Mouse (Mus musculus) liver, postnatal 0 days (tissue): ENCODE measurements around the gene Dlx1. TPM values are rescaled to one million over a fixed set of nuclear protein-coding genes. Genes with fewer than 3 reads are reported as not detected.

Experiments used
- ATAC-seq: fragments of 200-750 bp; cut with Nextera tagmentation; 2 replicates; pipeline ENCODE4 v1.8.0; 2017; ENCODE audit warnings: mild to moderate bottlenecking, moderate library complexity
- DNase-seq: peaks from one replicate; pipeline ENCODE4 v3.0.0-alpha.2; 2016
- H3K27ac ChIP-seq: fragments of 300-500 bp; sonication (generic); 2 replicates; pipeline ENCODE4 v1.5.1; 2014; ENCODE audit warnings: antibody characterized with exemption, moderate library complexity, mild to moderate bottlenecking, low read depth
- H3K27me3 ChIP-seq: fragments of 300-500 bp; sonication (generic); 2 replicates; pipeline ENCODE4 v1.6.1; 2014; ENCODE audit warnings: low read length, control low read depth, mixed read lengths; ENCODE audit not compliant: insufficient read depth
- H3K36me3 ChIP-seq: fragments of 300-500 bp; sonication (generic); replicated peaks from 2 replicates; pipeline ENCODE4 v1.6.1; 2014; ENCODE audit warnings: mild to moderate bottlenecking, control low read depth, low read length, moderate library complexity, mixed read lengths; ENCODE audit not compliant: insufficient read depth
- H3K4me1 ChIP-seq: fragments of 300-500 bp; sonication (generic); 2 replicates; pipeline ENCODE4 v1.6.1; 2014; ENCODE audit warnings: antibody characterized with exemption, mild to moderate bottlenecking, control low read depth; ENCODE audit not compliant: insufficient read depth
- H3K4me2 ChIP-seq: fragments of 300-500 bp; sonication (generic); 2 replicates; pipeline ENCODE4 v1.6.1; 2014; ENCODE audit warnings: low read depth, mild to moderate bottlenecking, low read length, moderate library complexity, mixed read lengths
- H3K4me3 ChIP-seq: fragments of 300-500 bp; sonication (generic); 2 replicates; pipeline ENCODE4 v1.5.1; 2014; ENCODE audit warnings: low read depth, low read length
- H3K9ac ChIP-seq: fragments of 300-500 bp; sonication (generic); replicated peaks from 2 replicates; pipeline ENCODE4 v1.6.1; 2014; ENCODE audit warnings: mild to moderate bottlenecking, moderate library complexity
- H3K9me3 ChIP-seq: fragments of 300-500 bp; sonication (generic); 2 replicates; pipeline ENCODE4 v1.6.1; 2016; ENCODE audit warnings: mild to moderate bottlenecking, control low read depth, low read length, mixed read lengths
- CTCF ChIP-seq: sonication (generic); IDR thresholded peaks from 2 replicates; pipeline ENCODE4 v1.5.1; 2016; ENCODE audit warnings: antibody characterized with exemption, low read depth
- EP300 ChIP-seq: IDR thresholded peaks from 2 replicates; pipeline ENCODE4 v1.6.1; 2016; ENCODE audit warnings: antibody characterized with exemption, low read depth, mild to moderate bottlenecking
- WGBS: fragments of 180-500 bp; shearing (Covaris S2); extraction: QIAGEN DNeasy Blood & Tissue Kit; methylation state at CpG from one replicate; pipeline ENCODE4 v1.1.7; 2014; ENCODE audit not compliant: insufficient replicate concordance; 5-methylcytosine and 5-hydroxymethylcytosine counted together
- polyA plus RNA-seq: library from polyadenylated mRNA; unstranded; fragments of >200 nt; fragmentation: Nextera tagmentation; extraction: Ambion mirVana; gene quantifications from 2 replicates; pipeline ENCODE4 v1.2.1, GENCODE M21; 2015

Gene Dlx1
- polyA plus RNA-seq, 1 experiment from 2014 or later: 0.09 TPM

DNA sequence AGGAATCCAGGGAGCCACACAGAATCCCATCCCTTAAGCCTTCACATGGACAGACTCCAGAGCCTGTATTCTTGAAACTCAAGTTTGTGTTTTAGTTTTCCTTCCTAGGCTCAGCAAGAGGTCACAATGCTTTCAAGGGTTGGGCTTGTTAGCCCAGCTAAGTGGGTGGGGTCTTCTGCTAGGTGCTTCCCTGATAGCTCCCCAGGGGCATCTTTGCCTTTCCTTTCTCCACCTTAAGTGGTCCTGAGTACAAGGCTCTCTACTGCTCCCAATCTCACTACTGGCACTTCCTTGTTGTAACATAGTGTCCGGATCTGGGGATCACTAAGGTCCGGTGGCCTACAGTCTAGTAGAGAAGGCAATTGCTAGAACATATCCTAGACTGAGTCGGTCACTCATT lies 22.4 kb downstream of the Dlx1 start:
- H3K4me2 ChIP-seq: no peak overlapping the region
- no peak overlapping the region for H3K4me3 ChIP-seq
- peaks cover 15% of the 10 kb centered on the region for H3K4me1 ChIP-seq
- 26% methylated on average over 3 of the region's 3 CpGs for WGBS
- TF ChIP-seq CTCF: no peak
- no peak for TF ChIP-seq EP300
- peaks cover 81% of the 10 kb centered on the region for H3K27me3 ChIP-seq
- no peaks in the 10 kb centered on the region for H3K9me3 ChIP-seq
- H3K36me3 ChIP-seq: no peaks in the 10 kb centered on the region
- no peak overlapping the region for H3K9ac ChIP-seq
- DNase-seq (no peak), ATAC-seq (no peak)
- H3K27ac ChIP-seq: no peak overlapping the region

DNA sequence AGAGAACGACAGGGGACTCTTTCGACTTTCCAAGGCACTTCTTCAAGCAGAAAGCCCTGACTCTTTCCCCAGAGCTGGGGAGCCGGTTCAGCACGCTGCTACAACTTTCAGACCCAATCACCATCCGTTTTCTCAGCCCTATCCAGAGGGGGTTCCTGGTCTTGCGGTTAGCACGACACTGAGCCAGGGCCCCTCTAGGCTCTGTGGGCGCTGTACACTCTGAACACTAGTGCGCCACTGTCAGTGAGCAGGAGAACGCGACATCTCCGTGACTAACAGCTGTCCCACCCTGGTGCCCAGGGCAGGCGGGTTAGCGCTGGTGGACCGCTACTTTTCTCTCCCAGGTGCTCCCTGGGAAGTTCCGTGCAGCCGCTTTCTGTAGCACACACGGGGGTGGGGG lies 23.8 kb downstream of the Dlx1 start:
- 2% methylated on average over 18 of the region's 18 CpGs for WGBS
- no peak overlapping the region for H3K27ac ChIP-seq
- no peaks in the 10 kb centered on the region for H3K9me3 ChIP-seq
- peaks cover 67% of the 10 kb centered on the region for H3K27me3 ChIP-seq
- no peak overlapping the region for H3K9ac ChIP-seq
- TF ChIP-seq CTCF: no peak
- no peak for TF ChIP-seq EP300
- DNase-seq: no peak
- H3K4me1 ChIP-seq: peaks cover 3% of the 10 kb centered on the region
- H3K4me3 ChIP-seq: no peak overlapping the region
- H3K36me3 ChIP-seq: no peaks in the 10 kb centered on the region
- no peak for ATAC-seq
- no peak overlapping the region for H3K4me2 ChIP-seq

DNA sequence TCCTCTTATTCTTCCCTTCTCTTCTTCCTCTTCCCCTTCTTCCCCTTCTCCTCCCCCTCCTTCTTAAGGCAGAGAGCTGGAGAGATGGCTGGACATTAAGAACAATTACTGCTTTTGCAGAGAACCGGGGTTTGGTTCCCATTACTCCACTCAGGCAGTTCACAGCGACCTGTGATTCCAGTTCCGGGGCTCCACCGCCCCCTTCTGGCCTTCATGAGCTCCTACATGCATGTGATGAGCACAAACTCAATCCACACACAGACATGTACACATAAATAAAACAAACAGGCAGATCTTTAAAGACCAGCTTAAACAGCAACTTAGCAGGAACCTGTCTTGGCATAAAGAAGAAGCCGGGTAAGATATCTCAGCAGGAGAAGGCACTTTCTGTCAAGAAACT lies 28.2 kb downstream of the Dlx1 start:
- Histone ChIP-seq H3K27ac (no peak overlapping the region), H3K9me3 (0 out of 2 replicates have a peak, but pooled peaks cover 2% of the 10 kb centered on the region), H3K4me1 (no peaks in the 10 kb centered on the region), H3K4me3 (no peak overlapping the region), H3K9ac (no peak overlapping the region), H3K4me2 (no peak overlapping the region), H3K27me3 (peaks cover 32% of the 10 kb centered on the region), H3K36me3 (no peaks in the 10 kb centered on the region)
- 61% methylated on average over 5 of the region's 5 CpGs for WGBS
- ATAC-seq (no peak), DNase-seq (no peak)
- no peak for TF ChIP-seq EP300
- 0 out of 2 replicates have a peak, but pooled peaks have one; percentile 15 for TF ChIP-seq CTCF

DNA sequence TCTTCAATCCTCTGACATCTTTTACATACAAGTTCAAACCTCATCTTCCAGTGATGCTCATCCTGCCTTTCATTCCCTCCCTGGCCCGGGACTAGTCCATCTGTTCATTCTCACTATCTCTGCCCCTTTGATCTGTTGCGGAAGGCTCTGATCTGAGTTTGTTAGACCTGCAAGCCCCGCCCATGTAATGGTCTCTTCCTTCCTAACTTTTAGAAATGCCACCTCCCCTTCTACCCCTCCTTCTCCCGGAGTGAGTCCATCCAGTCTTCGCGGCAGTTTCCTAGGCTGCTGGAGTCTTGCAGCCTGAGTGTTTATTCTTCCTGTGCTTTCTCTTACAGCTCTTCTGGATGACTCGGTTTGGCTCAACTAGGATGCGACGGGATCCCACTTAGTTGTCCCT lies 38.6 kb downstream of the Dlx1 start:
- no peak overlapping the region for H3K27ac ChIP-seq
- DNase-seq (no peak), ATAC-seq (no peak)
- H3K36me3 ChIP-seq: no peaks in the 10 kb centered on the region
- no peak for TF ChIP-seq EP300
- TF ChIP-seq CTCF: no peak
- H3K4me3 ChIP-seq: no peak overlapping the region
- H3K9ac ChIP-seq: no peak overlapping the region
- no peaks in the 10 kb centered on the region for H3K27me3 ChIP-seq
- H3K4me1 ChIP-seq: no peaks in the 10 kb centered on the region
- WGBS: 68% methylated on average over 9 of the region's 9 CpGs
- H3K9me3 ChIP-seq: no peaks in the 10 kb centered on the region
- H3K4me2 ChIP-seq: no peak overlapping the region

DNA sequence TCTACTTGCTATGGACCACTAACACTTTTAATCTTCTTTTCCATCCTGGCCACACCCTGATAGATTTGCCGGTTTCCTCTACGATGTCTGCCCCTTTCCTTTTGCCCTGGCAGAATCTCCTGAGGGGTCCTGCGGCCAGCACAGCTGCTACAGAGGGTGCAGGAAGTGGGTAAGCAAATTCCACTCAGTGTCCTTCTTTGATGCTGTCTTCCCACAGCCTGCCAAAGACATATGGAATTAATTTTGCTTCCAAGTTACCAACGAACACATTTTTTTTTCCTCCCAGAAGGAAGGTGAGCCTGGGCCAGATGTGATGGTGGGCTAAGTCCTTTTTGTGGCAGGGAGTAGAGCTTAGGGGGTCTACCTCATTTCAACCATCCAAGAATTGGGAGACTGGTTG lies 45.8 kb downstream of the Dlx1 start:
- H3K36me3 ChIP-seq: no peaks in the 10 kb centered on the region
- H3K4me2 ChIP-seq: no peak overlapping the region
- no peak overlapping the region for H3K9ac ChIP-seq
- H3K27ac ChIP-seq: no peak overlapping the region
- DNase-seq: no peak
- ATAC-seq: no peak
- no peak overlapping the region for H3K4me3 ChIP-seq
- H3K4me1 ChIP-seq: no peaks in the 10 kb centered on the region
- H3K9me3 ChIP-seq: 0 out of 2 replicates have a peak, but pooled peaks cover 3% of the 10 kb centered on the region
- H3K27me3 ChIP-seq: no peaks in the 10 kb centered on the region
- WGBS: 57% methylated on average over 4 of the region's 4 CpGs
- TF ChIP-seq CTCF: no peak
- TF ChIP-seq EP300: no peak

DNA sequence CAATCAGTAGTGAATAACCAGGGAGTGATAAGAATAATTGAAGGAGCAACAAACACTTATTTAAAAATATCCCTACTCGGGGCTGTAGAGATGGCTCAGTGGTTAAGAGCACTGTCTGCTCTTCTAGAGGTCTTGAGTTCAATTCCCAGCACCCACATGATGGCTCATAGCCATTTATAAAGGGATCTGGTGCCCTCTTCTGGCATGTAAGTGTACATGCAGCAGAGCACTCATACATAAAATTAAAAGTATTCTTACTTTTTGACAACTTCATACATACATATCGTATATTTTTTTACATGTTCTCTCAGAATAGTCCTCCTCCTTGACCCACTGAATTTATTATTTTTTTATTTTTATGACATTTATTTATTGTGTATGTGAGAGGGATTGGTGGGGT lies 49.1 kb downstream of the Dlx1 start:
- TF ChIP-seq CTCF (0 out of 2 replicates have a peak, but pooled peaks have one; percentile 9), EP300 (no peak)
- ATAC-seq (no peak), DNase-seq (no peak)
- Histone ChIP-seq H3K27me3 (peaks cover 9% of the 10 kb centered on the region; the same call in 1 of the 2 replicates), H3K9me3 (0 out of 2 replicates have a peak, but pooled peaks cover 3% of the 10 kb centered on the region), H3K9ac (no peak overlapping the region), H3K36me3 (no peaks in the 10 kb centered on the region), H3K4me3 (no peak overlapping the region), H3K27ac (no peak overlapping the region), H3K4me1 (0 out of 2 replicates have a peak, but pooled peaks cover 2% of the 10 kb centered on the region), H3K4me2 (no peak overlapping the region)
- 82% methylated on average over 2 of the region's 2 CpGs for WGBS
